Mouse (Mus musculus) testis, adult 2 months (tissue): ENCODE measurements at regions not wholly inside any gene's neighbourhood (a gene's known extent, or its start where the extent isn't known, plus 50 kb on each side); places are given as distances from the start of the nearest gene placed in this dataset.
A peak's percentile ranks its signal among the peaks of the same experiment; 100 is the strongest.

Experiments
- CTCF ChIP-seq: fragments of 200-500 bp; IDR thresholded peaks from 2 replicates; pipeline ENCODE4 v1.5.1; 2012; ENCODE audit warnings: low read depth, mild to moderate bottlenecking, inconsistent platforms, low read length, moderate library complexity; ENCODE audit not compliant: control insufficient read depth, insufficient read depth, insufficient replicate concordance
- POLR2A ChIP-seq: fragments of 200-500 bp; IDR thresholded peaks from 2 replicates; pipeline ENCODE4 v1.6.1; 2012; ENCODE audit warnings: low read depth, mild to moderate bottlenecking, inconsistent platforms, low read length, moderate library complexity; ENCODE audit not compliant: control insufficient read depth

GRCm38 (mm10) chr5:148792736-148793440 lies 136.2 kb downstream of the Katnal1 start:
- TF ChIP-seq CTCF (peak; percentile 96), POLR2A (no peak)
